Mouse (Mus musculus): ENCODE measurements around the gene Ssr2.

Gene Ssr2

DNA sequence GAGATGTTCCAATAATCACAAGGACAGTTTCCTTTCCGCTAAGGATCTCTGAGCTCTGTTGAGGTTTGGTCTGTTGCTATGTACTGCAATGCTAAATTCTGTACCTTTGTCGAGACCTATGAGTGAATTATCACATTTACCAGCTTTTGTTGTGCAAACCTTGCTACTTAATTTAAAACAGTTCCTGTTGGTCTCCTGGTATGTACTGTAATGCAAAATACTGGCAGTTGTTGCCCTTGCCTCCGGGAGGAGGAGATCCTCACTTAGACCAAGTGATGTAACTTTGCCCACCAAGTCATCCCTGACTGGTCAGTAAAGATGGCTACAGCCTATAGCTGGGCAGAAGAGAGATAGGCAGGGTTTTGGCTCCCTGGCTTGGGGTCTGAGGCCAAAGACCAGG, at the start of gene Ssr2:
Gene Ssr2 (plus strand): TSS at position 337 of the 400 bp plus-strand sequence.
- in situ Hi-C loops (cut with MboI, MseI) = no loop called here

DNA sequence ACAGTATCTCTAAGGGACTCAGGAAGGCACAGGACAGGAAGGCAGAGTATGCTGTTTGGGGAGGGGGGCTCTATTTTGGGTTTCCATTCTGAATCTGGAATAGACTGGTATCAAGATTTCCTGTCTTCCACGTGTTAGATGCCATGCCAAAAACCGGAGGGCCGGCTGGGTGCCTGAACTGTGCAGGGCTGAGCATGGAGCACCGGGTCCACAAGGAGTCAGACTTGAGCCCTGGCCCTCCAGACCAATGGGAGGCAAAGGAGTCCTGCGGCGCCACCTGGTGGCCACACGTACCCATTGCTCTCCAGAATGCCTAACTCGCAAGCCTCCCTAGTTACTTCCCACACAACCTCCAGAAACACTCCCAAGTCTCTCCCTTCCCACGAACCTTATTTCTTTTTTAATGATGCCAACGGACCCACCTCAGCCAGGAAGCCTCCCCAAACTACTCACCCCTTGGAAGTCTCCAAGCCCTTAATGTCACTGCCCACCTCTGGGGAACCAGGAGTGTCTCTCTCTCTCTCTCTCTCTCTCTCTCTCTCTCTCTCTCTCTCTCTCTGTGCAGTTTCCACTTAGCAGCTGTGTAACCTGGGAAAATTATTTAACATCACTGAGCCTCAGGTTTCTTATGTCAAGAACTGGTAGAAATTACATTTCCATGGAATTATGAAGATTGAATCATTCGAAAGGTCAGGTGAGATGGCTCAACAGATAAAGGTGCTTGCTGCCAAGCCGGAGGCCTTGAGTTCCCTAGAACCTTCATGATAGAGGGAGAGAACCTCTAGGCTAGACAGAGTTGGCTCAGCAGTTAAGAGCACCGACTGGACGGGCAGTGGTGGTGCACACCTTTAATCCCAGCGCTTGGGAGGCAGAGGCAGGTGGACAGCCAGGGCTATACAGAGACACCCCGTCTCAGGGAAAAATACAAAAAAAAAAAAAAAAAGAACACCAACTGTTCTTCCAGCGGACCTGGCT, 49.2 kb upstream of the Ssr2 start:
- in situ Hi-C loops (cut with MboI, MseI) = no loop called here

- in situ Hi-C loops (cut with MboI, MseI) = no loop called here
Measured at GRCm38 (mm10) chr3:88527565-88527964, 48.1 kb upstream of the Ssr2 start.

DNA sequence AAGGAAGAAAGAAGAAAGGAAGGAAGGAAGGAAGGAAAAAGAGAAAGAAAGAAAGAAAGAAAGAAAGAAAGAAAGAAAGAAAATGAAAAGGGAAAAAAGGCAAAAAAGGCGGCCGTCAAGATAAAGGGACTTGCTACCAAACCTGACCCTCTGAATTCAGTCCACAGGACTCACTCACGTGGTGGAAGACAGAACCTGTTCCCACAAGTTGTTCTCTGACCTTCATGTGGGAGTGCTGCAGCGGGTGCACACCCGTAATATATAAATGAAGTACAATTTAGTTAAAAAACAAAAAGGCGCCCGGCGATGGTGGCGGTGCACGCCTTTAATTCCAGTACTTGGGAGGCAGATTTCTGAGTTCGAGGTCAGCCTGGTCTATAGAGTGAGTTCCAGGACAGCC, 47.0 kb upstream of the Ssr2 start:
- in situ Hi-C loops (cut with MboI, MseI) = no loop called here

GRCm38 (mm10) chr3:88529204-88530000, 46.3 kb upstream of the Ssr2 start:
- in situ Hi-C loops (cut with MboI, MseI) = no loop called here

DNA sequence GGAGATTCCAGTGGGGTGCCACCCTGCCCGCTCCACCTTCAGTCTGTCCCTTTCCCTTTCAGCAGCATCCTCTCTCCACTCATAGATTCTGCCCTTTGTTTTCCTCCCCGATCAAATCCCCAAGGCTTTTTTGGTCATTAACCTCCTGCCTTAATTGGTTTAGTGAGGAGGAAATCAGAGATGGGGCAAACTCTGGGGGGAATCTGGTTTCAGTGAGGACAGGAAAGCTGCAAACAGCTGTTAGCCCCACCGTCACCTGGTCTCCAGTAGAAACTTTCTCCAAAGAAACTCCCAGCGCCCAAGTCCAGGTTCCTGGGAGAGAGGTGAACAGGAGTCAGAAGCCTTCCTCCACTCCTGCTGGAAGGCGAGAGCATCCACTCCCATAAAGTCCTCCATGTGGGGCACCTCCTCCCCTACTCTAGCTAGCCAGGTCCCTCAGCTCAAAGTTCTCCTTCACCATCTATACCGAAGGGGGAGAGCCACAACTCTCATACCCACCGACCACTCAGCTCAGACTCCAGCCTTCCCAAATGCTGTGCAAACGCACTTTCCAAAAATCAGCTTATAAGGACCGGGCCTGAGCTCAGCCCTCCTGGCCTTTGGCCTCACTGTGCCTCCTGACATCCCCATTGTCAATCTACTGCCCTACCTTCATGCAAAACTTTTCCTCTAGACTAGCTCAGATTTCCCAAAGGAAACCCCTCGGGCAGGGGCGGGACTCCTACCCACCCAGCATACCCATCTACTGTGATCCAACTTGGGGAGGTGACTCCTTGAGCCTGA, 45.4 kb upstream of the Ssr2 start:
- in situ Hi-C loops (cut with MboI, MseI) = loop anchor here in 1 of 2 experiments (5.0 kb wide), 1 partner anchor 123 kb away; no protein-coding TSS in a partner anchor

DNA sequence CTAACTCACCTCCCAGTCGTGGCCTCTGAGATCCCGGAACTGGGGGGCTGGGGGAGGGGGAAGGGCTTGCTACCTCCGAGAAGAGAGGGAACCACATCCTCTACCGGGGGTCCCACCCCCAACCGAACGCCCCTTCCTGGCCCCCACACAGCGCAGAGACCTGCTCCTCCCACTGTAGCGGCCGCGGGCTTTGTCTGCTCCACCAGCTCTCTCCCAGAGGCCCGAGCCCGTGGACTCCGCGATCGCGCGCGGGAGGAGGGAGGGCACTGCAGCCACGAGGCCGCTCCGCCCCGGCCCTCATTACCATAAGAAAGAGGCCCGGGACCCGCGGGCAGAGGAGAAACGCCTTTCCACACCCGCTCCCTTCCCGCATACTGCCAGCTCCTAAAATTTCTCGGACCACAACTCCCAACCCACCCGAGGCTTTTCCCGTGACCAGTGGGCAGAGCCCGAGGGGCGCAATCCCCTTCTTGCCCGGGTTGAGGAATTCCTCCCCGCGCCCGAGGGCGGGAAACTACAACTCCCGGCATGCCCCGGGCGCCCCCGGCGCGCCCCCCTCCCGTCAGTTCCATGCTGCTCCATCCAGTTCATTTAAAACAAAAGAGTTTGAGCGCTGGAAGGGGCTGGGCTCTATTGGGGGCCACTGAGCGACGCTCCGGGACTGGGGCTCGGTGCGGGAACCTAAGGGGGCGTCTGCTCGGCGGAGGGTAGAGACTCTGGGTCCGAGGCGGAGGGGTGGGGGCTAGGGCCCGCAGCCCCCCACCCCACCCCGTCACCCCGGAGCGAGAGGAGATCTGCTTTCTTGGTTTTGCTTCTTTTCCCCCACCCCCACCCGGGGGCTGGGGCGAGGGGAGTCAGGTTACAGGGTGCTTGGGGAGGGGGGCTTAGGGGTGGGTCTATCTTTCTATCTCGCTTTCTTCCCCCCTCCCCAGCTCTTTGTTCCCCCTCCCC, 44.1 kb upstream of the Ssr2 start:
- in situ Hi-C loops (cut with MboI, MseI) = loop anchor here in 1 of 2 experiments (5.0 kb wide), 1 partner anchor 124 kb away; no protein-coding TSS in a partner anchor

DNA sequence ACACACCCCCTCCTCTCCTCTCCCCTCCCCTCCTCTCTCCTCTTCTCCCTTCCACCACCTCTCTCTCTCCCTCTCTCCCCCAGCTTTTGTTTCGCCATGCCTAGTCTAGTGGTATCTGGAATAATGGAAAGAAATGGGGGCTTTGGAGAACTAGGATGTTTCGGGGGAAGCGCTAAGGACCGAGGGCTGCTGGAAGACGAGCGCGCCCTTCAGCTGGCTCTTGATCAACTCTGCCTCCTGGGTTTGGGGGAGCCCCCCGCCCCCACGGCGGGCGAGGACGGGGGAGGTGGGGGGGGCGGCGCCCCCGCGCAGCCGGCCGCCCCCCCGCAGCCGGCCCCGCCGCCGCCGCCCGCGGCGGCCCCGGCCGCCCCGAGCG, 43.4 kb upstream of the Ssr2 start, which contains the start of gene Mex3a:
Gene Mex3a (plus strand): TSS at position 97 of the 376 bp plus-strand sequence.
- in situ Hi-C loops (cut with MboI, MseI) = loop anchor here in 1 of 2 experiments (5.0 kb wide), 1 partner anchor 125 kb away; no protein-coding TSS in a partner anchor

DNA sequence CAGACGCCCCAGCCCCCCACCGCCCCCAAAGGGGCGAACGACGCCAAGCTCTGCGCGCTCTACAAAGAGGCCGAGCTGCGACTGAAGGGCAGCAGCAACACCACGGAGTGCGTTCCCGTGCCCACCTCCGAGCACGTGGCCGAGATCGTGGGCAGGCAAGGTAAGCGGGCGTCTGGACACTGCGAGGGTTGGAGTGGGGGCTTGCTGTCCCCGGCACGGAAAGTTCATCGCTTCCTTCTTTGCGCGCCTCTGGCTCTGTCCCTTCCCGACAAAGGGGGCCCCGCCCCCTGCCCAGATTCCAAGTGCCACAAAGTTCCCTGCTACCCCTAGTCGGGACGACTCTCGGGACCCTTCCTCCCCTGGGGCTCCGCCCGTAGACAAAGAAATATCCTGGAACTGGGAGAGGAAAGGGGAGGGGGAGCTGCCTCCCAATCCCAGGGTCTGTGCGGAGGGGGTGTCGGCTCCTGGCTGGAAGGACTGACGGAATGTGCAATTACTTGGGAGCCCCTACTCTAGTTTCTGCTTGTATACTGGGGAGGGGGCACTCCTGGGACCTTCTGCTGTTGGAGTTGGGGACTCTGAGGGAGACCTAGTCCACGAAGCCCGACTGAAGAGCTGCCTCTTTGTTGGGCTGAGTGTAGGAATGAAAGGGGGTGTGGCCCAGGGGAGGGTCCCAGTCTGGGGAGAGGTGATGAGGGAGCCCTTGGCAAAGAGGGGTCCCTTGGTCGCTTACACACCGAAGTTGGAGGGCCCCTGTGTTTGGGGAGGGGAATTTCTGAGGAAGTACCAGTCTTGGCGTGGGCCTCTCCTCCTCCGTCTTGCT, 42.8 kb upstream of the Ssr2 start:
- in situ Hi-C loops (cut with MboI, MseI) = loop anchor here in 1 of 2 experiments (5.0 kb wide), 1 partner anchor 126 kb away; no protein-coding TSS in a partner anchor

GRCm38 (mm10) chr3:88533706-88534105, 42.0 kb upstream of the Ssr2 start:
- in situ Hi-C loops (cut with MboI, MseI) = loop anchor here in 1 of 2 experiments (5.0 kb wide), 1 partner anchor 126 kb away; no protein-coding TSS in a partner anchor

GRCm38 (mm10) chr3:88535005-88535404, 40.7 kb upstream of the Ssr2 start:
- in situ Hi-C loops (cut with MboI, MseI) = no loop called here

DNA sequence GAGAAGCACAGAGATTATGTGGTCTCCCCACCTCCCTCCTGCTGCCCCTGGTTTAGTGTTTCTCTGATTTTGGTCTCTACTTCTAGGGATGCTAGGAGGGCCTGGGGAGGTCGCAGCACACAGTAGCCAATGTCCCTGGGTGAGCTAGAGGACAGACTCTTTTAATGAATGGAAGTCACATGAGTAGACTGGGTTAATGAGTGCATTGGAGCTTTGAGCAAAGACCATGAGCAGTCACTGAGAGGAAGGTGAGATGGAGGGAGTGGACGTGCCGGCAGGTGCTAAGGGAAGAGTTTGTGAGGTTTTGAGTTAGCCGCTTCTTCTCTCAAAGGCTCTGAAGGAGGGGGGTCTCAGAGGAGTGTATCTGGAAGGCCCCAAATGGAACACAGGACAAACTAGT, 40.1 kb upstream of the Ssr2 start:
- in situ Hi-C loops (cut with MboI, MseI) = no loop called here

GRCm38 (mm10) chr3:88536103-88536930, 39.4 kb upstream of the Ssr2 start:
- in situ Hi-C loops (cut with MboI, MseI) = no loop called here

DNA sequence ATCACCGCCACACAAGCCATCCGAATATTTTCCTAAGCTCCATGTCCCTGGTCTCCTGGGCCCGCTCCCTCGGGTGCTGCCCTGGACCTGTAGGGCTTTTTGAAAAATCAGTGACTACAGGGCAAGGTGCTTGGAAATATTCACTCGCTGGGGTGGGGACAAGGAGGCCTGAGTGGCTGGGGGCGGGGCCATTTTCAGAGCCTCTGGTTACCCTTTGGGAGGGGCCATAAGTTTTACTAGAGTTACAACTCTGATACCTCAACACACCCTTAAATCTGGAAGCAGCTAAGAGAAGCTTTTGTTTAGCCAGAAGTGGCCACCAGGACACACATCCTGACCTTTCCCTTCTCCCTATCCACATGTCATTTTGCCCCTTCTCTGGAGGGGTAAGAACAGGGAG, 38.5 kb upstream of the Ssr2 start:
- in situ Hi-C loops (cut with MboI, MseI) = no loop called here

GRCm38 (mm10) chr3:88538271-88539145, 37.2 kb upstream of the Ssr2 start:
- in situ Hi-C loops (cut with MboI, MseI) = no loop called here

GRCm38 (mm10) chr3:88539397-88539796, 36.3 kb upstream of the Ssr2 start:
- in situ Hi-C loops (cut with MboI, MseI) = no loop called here

- in situ Hi-C loops (cut with MboI, MseI) = no loop called here
Measured at GRCm38 (mm10) chr3:88540085-88540484, 35.6 kb upstream of the Ssr2 start.

Measured in T-helper 17 cell (primary cell).